Mouse (Mus musculus) heart, embryonic 16.5 days (tissue): Measurements from ENCODE around the gene Tnk1. TPM values are rescaled to one million over a fixed set of nuclear protein-coding genes. Genes with fewer than 3 reads are reported as not detected.

ENCODE experiments used
- ATAC-seq: fragments of 200-750 bp; cut with Nextera tagmentation; replicated peaks from 2 replicates; pipeline ENCODE4 v1.8.0; 2017; ENCODE audit warnings: moderate number of reproducible peaks; ENCODE audit not compliant: insufficient read depth, low FRiP score; ENCODE audit errors: extremely low read depth
- H3K27ac ChIP-seq: fragments of 300-500 bp; sonication (generic); 2 replicates; pipeline ENCODE4 v1.5.1; 2014; ENCODE audit warnings: mild to moderate bottlenecking, low read length, control low read depth, moderate library complexity
- H3K27me3 ChIP-seq: fragments of 300-500 bp; sonication (generic); 2 replicates; pipeline ENCODE4 v1.6.1; 2014; ENCODE audit warnings: low read length, mixed read lengths; ENCODE audit not compliant: control insufficient read depth, insufficient read depth
- H3K36me3 ChIP-seq: fragments of 300-500 bp; sonication (generic); 2 replicates; pipeline ENCODE4 v1.6.1; 2014; ENCODE audit not compliant: control insufficient read depth, insufficient read depth
- H3K4me1 ChIP-seq: fragments of 300-500 bp; sonication (generic); 2 replicates; pipeline ENCODE4 v1.6.1; 2014; ENCODE audit warnings: low read length, mixed read lengths; ENCODE audit not compliant: control insufficient read depth, insufficient read depth
- H3K4me2 ChIP-seq: fragments of 300-500 bp; sonication (generic); 2 replicates; pipeline ENCODE4 v1.6.1; 2014; ENCODE audit warnings: low read depth, mild to moderate bottlenecking, control low read depth, low read length
- H3K4me3 ChIP-seq: fragments of 300-500 bp; sonication (generic); 2 replicates; pipeline ENCODE4 v1.5.1; 2014; ENCODE audit warnings: mild to moderate bottlenecking, control low read depth, low read length
- H3K9ac ChIP-seq: fragments of 300-500 bp; sonication (generic); 2 replicates; pipeline ENCODE4 v1.6.1; 2014; ENCODE audit warnings: low read length, control low read depth
- H3K9me3 ChIP-seq: fragments of 300-500 bp; sonication (generic); replicated peaks from 2 replicates; pipeline ENCODE4 v1.6.1; 2016; ENCODE audit warnings: low read length; ENCODE audit not compliant: control insufficient read depth
- WGBS: fragments of 180-500 bp; shearing (Covaris S2); extraction: QIAGEN DNeasy Blood & Tissue Kit; methylation state at CpG from one replicate; pipeline ENCODE4 v1.1.7; 2014; 5-methylcytosine and 5-hydroxymethylcytosine counted together
- polyA plus RNA-seq: library from polyadenylated mRNA; unstranded; fragments of >200 nt; fragmentation: Nextera tagmentation; extraction: Ambion mirVana; gene quantifications from 2 replicates; pipeline ENCODE4 v1.2.1, GENCODE M21; 2015

Tnk1 gene
- polyA plus RNA-seq, 1 experiment from 2014 or later, result 0.26 TPM

GRCm38 (mm10) chr11:69880853-69881603 lies 22.5 kb upstream of the Tnk1 start, which contains the start of gene Kctd11:
Gene Kctd11 (minus strand): TSS chr11:69881406.
- 0% methylated on average over 42 of the region's 46 CpGs for WGBS
- ATAC-seq, result peak; percentile 87
- Histone ChIP-seq H3K36me3 (no peaks in the 10 kb centered on the region), H3K4me3 (peak within 1 kb of the TSS; percentile 69), H3K9ac (peak within 1 kb of the TSS; percentile 81), H3K9me3 (no peaks in the 10 kb centered on the region), H3K27me3 (no peaks in the 10 kb centered on the region), H3K27ac (peak within 1 kb of the TSS; percentile 94), H3K4me1 (peaks cover 23% of the 10 kb centered on the region), H3K4me2 (peak within 1 kb of the TSS; percentile 93)

GRCm38 (mm10) chr11:69880506-69880852 lies 21.9 kb upstream of the Tnk1 start:
- Histone ChIP-seq H3K27me3 (no peaks in the 10 kb centered on the region), H3K4me3 (peak overlapping the region; percentile 69), H3K4me1 (peaks cover 23% of the 10 kb centered on the region), H3K4me2 (peak overlapping the region; percentile 93), H3K36me3 (no peaks in the 10 kb centered on the region), H3K27ac (peak overlapping the region; percentile 94), H3K9ac (peak overlapping the region; percentile 81), H3K9me3 (no peaks in the 10 kb centered on the region)
- WGBS, result 0% methylated on average over 18 of the region's 18 CpGs
- peak; percentile 52 for ATAC-seq

- H3K27ac ChIP-seq, result no peak overlapping the region
- H3K27me3 ChIP-seq, result no peaks in the 10 kb centered on the region
Measured at GRCm38 (mm10) chr11:69879711-69880110, 21.2 kb upstream of the Tnk1 start.

GRCm38 (mm10) chr11:69878952-69879351 lies 20.4 kb upstream of the Tnk1 start:
- Histone ChIP-seq H3K4me2 (peak overlapping the region; percentile 93), H3K9me3 (no peaks in the 10 kb centered on the region), H3K4me1 (peaks cover 20% of the 10 kb centered on the region), H3K27ac (no peak overlapping the region), H3K4me3 (no peak overlapping the region; the same call in 1 of the 2 replicates), H3K9ac (no peak overlapping the region; the same call in 1 of the 2 replicates), H3K27me3 (no peaks in the 10 kb centered on the region), H3K36me3 (no peaks in the 10 kb centered on the region)
- ATAC-seq, result no peak
- WGBS, result 85% methylated on average over 6 of the region's 6 CpGs

More at GRCm38 (mm10) chr11:69879711-69880110, 21.2 kb upstream of the Tnk1 start:
- 53% methylated on average over 15 of the region's 15 CpGs for WGBS
- no peak for ATAC-seq
- Histone ChIP-seq H3K4me2 (peak overlapping the region; percentile 93), H3K36me3 (no peaks in the 10 kb centered on the region), H3K9me3 (no peaks in the 10 kb centered on the region), H3K9ac (peak overlapping the region; percentile 81), H3K4me3 (peak overlapping the region; percentile 69), H3K4me1 (peaks cover 23% of the 10 kb centered on the region)

GRCm38 (mm10) chr11:69878399-69878798 lies 19.9 kb upstream of the Tnk1 start:
- ATAC-seq, result no peak
- Histone ChIP-seq H3K4me1 (peaks cover 20% of the 10 kb centered on the region), H3K36me3 (no peaks in the 10 kb centered on the region), H3K9me3 (no peaks in the 10 kb centered on the region), H3K27me3 (no peaks in the 10 kb centered on the region), H3K4me3 (no peak overlapping the region), H3K9ac (no peak overlapping the region), H3K4me2 (peak overlapping the region; percentile 7; the same call in 1 of the 2 replicates), H3K27ac (no peak overlapping the region)
- 90% methylated on average over 3 of the region's 3 CpGs for WGBS

- peak within 1 kb of the TSS; percentile 16; the same call in 1 of the 2 replicates for H3K4me3 ChIP-seq
- H3K27me3 ChIP-seq, result no peaks in the 10 kb centered on the region
- no peaks in the 10 kb centered on the region for H3K36me3 ChIP-seq
- no peak within 1 kb of the TSS for H3K27ac ChIP-seq
- WGBS, result 82% methylated on average over 11 of the region's 11 CpGs
- peaks cover 20% of the 10 kb centered on the region for H3K4me1 ChIP-seq
- no peak for ATAC-seq
- H3K4me2 ChIP-seq, result peak within 1 kb of the TSS; percentile 49
- H3K9me3 ChIP-seq, result no peaks in the 10 kb centered on the region
- H3K9ac ChIP-seq, result peak within 1 kb of the TSS; percentile 45; the same call in 1 of the 2 replicates
Measured at GRCm38 (mm10) chr11:69877878-69878277, 19.3 kb upstream of the Tnk1 start, which contains the start of gene Tmem95. Gene Tmem95 (minus strand): TSS chr11:69878018.

- Histone ChIP-seq H3K36me3 (no peaks in the 10 kb centered on the region), H3K27me3 (no peaks in the 10 kb centered on the region), H3K4me3 (peak overlapping the region; percentile 16; the same call in 1 of the 2 replicates), H3K9me3 (no peaks in the 10 kb centered on the region), H3K9ac (peak overlapping the region; percentile 45; the same call in 1 of the 2 replicates), H3K4me1 (peaks cover 19% of the 10 kb centered on the region), H3K27ac (peak overlapping the region; percentile 74), H3K4me2 (peak overlapping the region; percentile 49)
- ATAC-seq, result no peak
- under 1% methylated on average over 11 of the region's 12 CpGs for WGBS
Measured at GRCm38 (mm10) chr11:69876867-69877266, 18.3 kb upstream of the Tnk1 start.

- Histone ChIP-seq H3K4me3 (no peak overlapping the region), H3K4me1 (peaks cover 12% of the 10 kb centered on the region), H3K36me3 (no peaks in the 10 kb centered on the region), H3K4me2 (no peak overlapping the region), H3K9me3 (no peaks in the 10 kb centered on the region), H3K9ac (no peak overlapping the region), H3K27me3 (no peaks in the 10 kb centered on the region), H3K27ac (peak overlapping the region; percentile 74)
- ATAC-seq, result peak; percentile 38
- WGBS, result 37% methylated on average over 7 of the region's 7 CpGs
Measured at GRCm38 (mm10) chr11:69876186-69876585, 17.7 kb upstream of the Tnk1 start.

- no peaks in the 10 kb centered on the region for H3K27me3 ChIP-seq
- no peak overlapping the region for H3K27ac ChIP-seq
- peaks cover 5% of the 10 kb centered on the region; the same call in 1 of the 2 replicates for H3K4me1 ChIP-seq
- WGBS, result 70% methylated on average over 4 of the region's 4 CpGs
- H3K9ac ChIP-seq, result no peak overlapping the region
- H3K4me2 ChIP-seq, result no peak overlapping the region
- no peak for ATAC-seq
- H3K4me3 ChIP-seq, result no peak overlapping the region
- no peaks in the 10 kb centered on the region for H3K36me3 ChIP-seq
- H3K9me3 ChIP-seq, result no peaks in the 10 kb centered on the region
Measured at GRCm38 (mm10) chr11:69872451-69872850, 13.9 kb upstream of the Tnk1 start.
